Mouse (Mus musculus) midbrain, embryonic 13.5 days (tissue): Measurements from ENCODE around the gene Lancl2. TPM values are rescaled to one million over a fixed set of nuclear protein-coding genes. Genes with fewer than 3 reads are reported as not detected.

Experiments used
- ATAC-seq: fragments of 200-750 bp; cut with Nextera tagmentation; 2 replicates; pipeline ENCODE4 v1.8.0; 2017; ENCODE audit warnings: mild to moderate bottlenecking, moderate TSS enrichment, moderate library complexity
- H3K27ac ChIP-seq: fragments of 300-500 bp; sonication (generic); 2 replicates; pipeline ENCODE4 v1.5.1; 2015; ENCODE audit warnings: inconsistent platforms, mild to moderate bottlenecking, moderate library complexity
- H3K27me3 ChIP-seq: fragments of 300-500 bp; sonication (generic); 2 replicates; pipeline ENCODE4 v1.6.1; 2015; ENCODE audit warnings: mild to moderate bottlenecking, inconsistent platforms
- H3K36me3 ChIP-seq: fragments of 300-500 bp; sonication (generic); 2 replicates; pipeline ENCODE4 v1.6.1; 2015; ENCODE audit warnings: mild to moderate bottlenecking, inconsistent platforms
- H3K4me1 ChIP-seq: fragments of 300-500 bp; sonication (generic); replicated peaks from 2 replicates; pipeline ENCODE4 v1.6.1; 2015; ENCODE audit warnings: inconsistent platforms
- H3K4me2 ChIP-seq: fragments of 300-500 bp; sonication (generic); replicated peaks from 2 replicates; pipeline ENCODE4 v1.6.1; 2015; ENCODE audit warnings: moderate library complexity, mild to moderate bottlenecking, inconsistent platforms
- H3K4me3 ChIP-seq: fragments of 300-500 bp; sonication (generic); replicated peaks from 2 replicates; pipeline ENCODE4 v1.5.1; 2015; ENCODE audit warnings: mild to moderate bottlenecking, inconsistent platforms
- H3K9ac ChIP-seq: fragments of 300-500 bp; sonication (generic); replicated peaks from 2 replicates; pipeline ENCODE4 v1.6.1; 2015; ENCODE audit warnings: mild to moderate bottlenecking, inconsistent platforms
- H3K9me3 ChIP-seq: fragments of 300-500 bp; sonication (generic); 2 replicates; pipeline ENCODE4 v1.6.1; 2016; ENCODE audit warnings: mild to moderate bottlenecking, inconsistent platforms
- WGBS: fragments of 180-500 bp; shearing (Covaris S2); methylation state at CpG from one replicate; pipeline ENCODE4 v1.1.7; 2015; 5-methylcytosine and 5-hydroxymethylcytosine counted together
- polyA plus RNA-seq: library from polyadenylated mRNA; unstranded; fragments of >200 nt; fragmentation: Nextera tagmentation; extraction: Ambion mirVana; gene quantifications from 2 replicates; pipeline ENCODE4 v1.2.1, GENCODE M21; 2015

Gene Lancl2
- polyA plus RNA-seq, 1 experiment from 2014 or later: 80.1 TPM

DNA sequence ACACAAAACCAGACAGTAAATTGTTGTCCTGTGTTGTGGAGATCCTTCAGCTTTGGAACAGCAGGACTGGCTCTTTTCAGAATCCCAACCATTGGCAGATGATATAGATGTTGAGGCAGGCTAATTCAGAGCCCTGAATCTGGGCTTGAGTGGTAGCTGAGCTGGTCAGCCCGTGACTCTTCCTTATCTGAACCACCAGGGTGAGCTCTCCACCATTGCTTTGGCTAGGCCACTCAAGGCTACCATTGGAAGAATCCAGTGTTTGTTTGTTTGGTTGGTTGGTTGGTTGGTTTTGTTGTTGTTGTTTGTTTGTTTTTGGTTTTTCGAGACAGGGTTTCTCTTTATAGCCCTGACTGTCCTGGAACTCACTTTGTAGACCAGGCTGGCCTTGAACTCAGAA, 41.0 kb downstream of the Lancl2 start:
- H3K27ac ChIP-seq: no peak overlapping the region
- H3K9me3 ChIP-seq: no peaks in the 10 kb centered on the region
- no peak overlapping the region for H3K9ac ChIP-seq
- no peak overlapping the region for H3K4me2 ChIP-seq
- WGBS: 81% methylated on average over 2 of the region's 2 CpGs
- H3K4me3 ChIP-seq: no peak overlapping the region
- no peaks in the 10 kb centered on the region for H3K4me1 ChIP-seq
- ATAC-seq: no peak
- H3K27me3 ChIP-seq: no peaks in the 10 kb centered on the region
- H3K36me3 ChIP-seq: peaks cover 17% of the 10 kb centered on the region

DNA sequence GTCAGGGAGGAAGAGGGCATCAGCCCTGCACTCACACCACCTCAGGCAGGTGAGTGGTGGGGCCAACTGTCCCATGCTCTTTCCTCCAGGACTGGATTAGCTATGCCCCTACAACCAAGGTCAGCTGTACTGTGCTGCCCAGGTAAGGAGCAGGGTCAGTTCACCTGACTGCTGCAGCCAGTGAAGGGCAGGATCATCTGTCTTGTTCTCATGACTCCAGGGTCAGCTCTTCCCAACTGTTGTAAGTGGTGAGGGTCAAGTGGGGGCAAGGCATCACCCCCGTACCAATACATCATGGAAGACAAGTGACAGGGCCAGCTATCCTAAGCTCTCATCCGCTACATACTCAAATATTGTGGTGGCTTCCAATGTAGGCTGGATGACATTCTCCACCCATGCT, 41.8 kb downstream of the Lancl2 start:
- no peak overlapping the region for H3K27ac ChIP-seq
- no peaks in the 10 kb centered on the region for H3K27me3 ChIP-seq
- H3K9ac ChIP-seq: no peak overlapping the region
- H3K4me2 ChIP-seq: no peak overlapping the region
- no peaks in the 10 kb centered on the region for H3K4me1 ChIP-seq
- peaks cover 12% of the 10 kb centered on the region; the same call in 1 of the 2 replicates for H3K36me3 ChIP-seq
- H3K9me3 ChIP-seq: no peaks in the 10 kb centered on the region
- 92% methylated on average over 2 of the region's 2 CpGs for WGBS
- peak; percentile 20; the same call in 1 of the 2 replicates for ATAC-seq
- H3K4me3 ChIP-seq: no peak overlapping the region

DNA sequence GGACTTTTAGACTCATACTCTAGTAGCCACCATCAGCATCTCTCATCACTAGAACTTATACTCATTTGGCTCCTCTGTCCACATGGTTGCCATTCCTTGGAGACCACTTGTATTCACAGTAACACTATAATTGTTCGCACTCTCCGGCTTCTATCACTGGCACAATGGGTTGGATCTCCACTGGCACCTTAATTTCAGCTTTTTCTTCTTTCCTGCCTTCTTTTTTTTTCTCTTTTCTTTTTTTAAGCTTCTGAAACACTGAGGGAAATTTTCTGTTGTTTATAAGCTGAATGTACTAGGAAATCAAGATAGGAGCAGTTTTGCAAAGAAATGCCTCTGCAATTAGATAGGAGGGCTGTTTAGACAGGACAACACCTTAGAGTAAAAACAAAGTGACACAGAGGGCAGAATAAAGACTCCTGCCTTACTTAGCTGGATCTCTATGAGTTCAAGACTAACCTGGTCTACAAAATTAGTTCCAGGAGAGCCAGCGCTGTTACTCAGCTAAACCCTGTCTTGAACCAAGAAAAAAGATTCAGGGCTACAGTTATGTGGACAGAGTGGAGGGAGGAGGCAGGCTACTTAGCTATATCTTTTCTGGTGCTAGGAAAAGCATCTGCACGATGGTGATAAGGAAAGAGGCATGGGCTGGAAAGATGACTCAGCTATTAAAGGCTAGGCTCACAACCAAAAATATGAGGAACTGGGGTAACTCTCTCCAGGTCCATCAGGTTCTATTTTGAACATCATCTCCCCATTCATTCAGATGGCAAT, 42.8 kb downstream of the Lancl2 start:
- Histone ChIP-seq H3K9ac (no peak overlapping the region), H3K4me2 (no peak overlapping the region), H3K36me3 (peaks cover 4% of the 10 kb centered on the region; the same call in 1 of the 2 replicates), H3K9me3 (no peaks in the 10 kb centered on the region), H3K4me1 (no peaks in the 10 kb centered on the region), H3K4me3 (no peak overlapping the region), H3K27ac (no peak overlapping the region), H3K27me3 (no peaks in the 10 kb centered on the region)
- WGBS: 91% methylated on average over 4 of the region's 4 CpGs
- ATAC-seq: no peak

DNA sequence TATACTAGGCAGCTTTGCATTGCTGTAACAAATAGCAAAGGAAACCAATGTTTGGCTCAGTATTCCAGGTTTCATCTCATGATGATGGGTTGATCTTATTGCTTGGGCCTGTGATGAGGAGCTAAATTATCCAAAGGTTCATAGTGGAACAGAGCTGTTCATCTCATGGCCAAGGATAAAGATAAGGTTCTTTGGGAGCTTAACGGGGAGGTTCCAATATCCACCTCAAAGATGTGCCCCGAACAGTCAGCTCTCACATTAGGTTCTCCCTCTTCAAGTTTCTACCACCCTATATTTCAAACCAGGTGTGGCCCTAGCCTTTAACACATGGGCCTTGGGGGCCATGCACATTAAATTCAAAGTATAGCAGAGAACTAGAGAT, 43.4 kb downstream of the Lancl2 start:
- Histone ChIP-seq H3K4me1 (no peaks in the 10 kb centered on the region), H3K27ac (no peak overlapping the region), H3K36me3 (0 out of 2 replicates have a peak, but pooled peaks cover 4% of the 10 kb centered on the region), H3K9me3 (no peaks in the 10 kb centered on the region), H3K9ac (no peak overlapping the region), H3K4me3 (no peak overlapping the region), H3K4me2 (no peak overlapping the region), H3K27me3 (no peaks in the 10 kb centered on the region)
- ATAC-seq: no peak
- WGBS: 95% methylated on average over 2 of the region's 2 CpGs

DNA sequence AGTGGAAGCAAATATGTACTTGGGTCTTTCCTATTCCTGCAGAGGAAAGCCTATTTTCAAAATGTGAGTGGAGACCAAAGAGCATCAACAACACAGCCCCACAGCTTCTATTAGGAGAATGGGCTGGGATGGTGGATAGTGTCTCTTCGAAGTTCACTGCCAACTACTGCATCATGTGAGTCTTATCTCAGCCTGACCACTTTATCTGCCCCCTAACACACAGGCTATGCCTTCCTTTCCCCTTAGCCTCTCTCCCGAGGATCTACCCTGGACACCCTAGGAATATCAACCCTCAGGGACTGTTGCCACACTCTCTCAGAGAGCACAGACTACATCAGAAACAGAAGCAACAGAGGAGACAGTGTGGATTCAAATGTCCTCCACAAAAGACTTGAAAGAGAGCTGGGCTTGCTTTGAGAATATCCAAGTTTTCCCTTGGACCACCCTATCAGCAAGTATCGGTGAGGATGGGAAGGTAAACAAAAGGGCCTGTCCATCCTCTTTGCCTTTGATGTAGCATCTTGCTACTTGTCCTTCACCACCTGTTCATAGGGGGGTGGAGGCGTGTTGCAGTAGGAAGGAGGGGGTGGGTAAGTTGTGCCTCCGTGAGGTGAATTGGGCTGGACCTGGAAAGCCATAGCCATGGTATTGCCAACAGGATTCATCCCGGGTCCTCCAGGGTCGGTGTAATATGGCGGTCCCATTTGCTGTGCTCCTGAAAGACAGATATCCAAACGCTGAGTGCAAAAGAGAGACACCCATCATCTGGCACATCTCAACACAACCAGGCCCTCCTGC, 51.8 kb downstream of the Lancl2 start:
- Histone ChIP-seq H3K9me3 (no peaks in the 10 kb centered on the region), H3K4me2 (no peak overlapping the region), H3K27me3 (no peaks in the 10 kb centered on the region), H3K36me3 (peaks cover 44% of the 10 kb centered on the region), H3K4me1 (no peaks in the 10 kb centered on the region), H3K27ac (no peak overlapping the region), H3K9ac (no peak overlapping the region), H3K4me3 (no peak overlapping the region)
- 96% methylated on average over 9 of the region's 9 CpGs for WGBS
- no peak for ATAC-seq

DNA sequence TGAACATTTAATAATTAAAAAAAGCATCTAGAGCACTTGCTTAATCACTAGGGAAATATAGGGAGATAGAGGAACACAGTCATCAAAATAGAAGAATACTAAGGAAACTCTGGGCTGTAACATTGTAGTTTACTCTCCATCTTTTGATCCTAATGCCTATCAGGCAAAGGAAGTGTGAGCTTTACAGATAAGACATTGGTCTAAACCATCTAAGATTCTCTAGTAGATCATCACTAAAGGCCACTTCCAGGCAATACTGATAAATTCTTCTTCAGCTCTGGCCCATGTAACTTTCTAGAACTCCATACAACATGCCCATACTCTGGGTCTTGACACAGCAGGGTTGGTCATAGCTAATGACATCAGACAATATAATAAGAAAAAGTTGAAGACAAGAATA, 60.7 kb downstream of the Lancl2 start:
- H3K9me3 ChIP-seq: no peaks in the 10 kb centered on the region
- H3K27me3 ChIP-seq: no peaks in the 10 kb centered on the region
- H3K4me1 ChIP-seq: no peaks in the 10 kb centered on the region
- no peak overlapping the region for H3K9ac ChIP-seq
- peaks cover 27% of the 10 kb centered on the region for H3K36me3 ChIP-seq
- no peak overlapping the region for H3K4me2 ChIP-seq
- no peak for ATAC-seq
- H3K4me3 ChIP-seq: no peak overlapping the region
- no peak overlapping the region for H3K27ac ChIP-seq

DNA sequence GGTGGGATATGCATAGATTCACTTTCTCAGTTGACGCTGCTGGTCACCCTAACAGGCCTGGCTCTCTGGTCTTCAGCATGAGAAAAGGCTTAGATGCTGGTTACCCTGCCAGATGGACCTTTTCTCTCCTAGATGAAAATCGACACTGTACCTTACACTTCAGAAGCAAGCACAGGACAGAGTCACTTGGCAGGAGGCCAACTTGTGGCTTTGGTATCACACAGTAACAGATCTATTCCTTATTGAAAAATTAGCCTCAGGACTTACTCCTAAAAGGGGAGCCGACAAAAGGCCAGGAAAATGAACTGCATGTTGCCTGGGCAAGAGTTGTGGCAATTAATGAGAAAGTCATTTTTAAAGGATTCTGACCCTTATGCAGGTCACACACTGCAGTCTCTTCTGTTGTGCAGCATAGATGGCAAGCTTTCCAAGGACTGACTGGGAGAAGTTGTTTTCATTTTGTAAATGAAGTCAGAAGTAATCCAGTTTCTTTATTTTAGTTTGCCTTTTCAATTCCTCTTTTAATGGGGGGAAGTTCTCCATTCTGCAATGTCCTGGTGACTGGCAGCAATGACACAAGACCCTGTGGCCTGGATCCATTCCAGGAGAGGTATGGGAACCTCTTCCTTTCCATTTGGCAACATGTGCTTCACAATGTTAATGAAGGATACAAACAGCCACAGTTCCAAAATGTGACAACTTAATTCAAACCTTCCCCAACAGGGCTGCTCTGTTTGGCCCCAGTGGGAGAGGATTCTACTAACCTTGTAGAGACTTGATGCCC, 62.9 kb downstream of the Lancl2 start:
- Histone ChIP-seq H3K4me3 (no peak overlapping the region), H3K9me3 (no peaks in the 10 kb centered on the region), H3K4me2 (no peak overlapping the region), H3K4me1 (no peaks in the 10 kb centered on the region), H3K36me3 (peaks cover 24% of the 10 kb centered on the region; the same call in 1 of the 2 replicates), H3K9ac (no peak overlapping the region), H3K27me3 (no peaks in the 10 kb centered on the region), H3K27ac (no peak overlapping the region)
- no peak for ATAC-seq
- 76% methylated on average over 3 of the region's 3 CpGs for WGBS

DNA sequence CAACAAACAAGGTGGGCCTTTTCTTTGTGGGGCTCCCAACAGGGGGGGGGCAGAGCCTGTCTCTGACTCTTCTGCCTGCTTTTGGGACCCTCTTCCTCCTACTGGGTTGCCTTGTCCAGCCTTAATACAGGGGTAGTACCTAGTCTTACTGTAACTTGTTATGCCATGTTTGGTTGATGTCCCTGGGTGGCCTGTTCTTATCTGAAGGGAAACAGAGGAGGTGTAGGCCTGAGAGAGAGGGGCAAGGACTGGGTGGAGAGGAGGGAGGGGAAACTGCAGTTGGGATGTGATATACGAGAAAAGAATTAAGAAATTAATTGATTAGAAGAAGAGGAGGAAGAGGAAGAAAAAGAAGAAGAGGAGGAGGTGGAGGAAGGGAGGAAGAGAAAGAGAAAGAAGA, 63.9 kb downstream of the Lancl2 start:
- Histone ChIP-seq H3K9ac (no peak overlapping the region), H3K4me3 (no peak overlapping the region), H3K27me3 (no peaks in the 10 kb centered on the region), H3K36me3 (peaks cover 19% of the 10 kb centered on the region; the same call in 1 of the 2 replicates), H3K4me1 (no peaks in the 10 kb centered on the region), H3K27ac (no peak overlapping the region), H3K4me2 (no peak overlapping the region), H3K9me3 (no peaks in the 10 kb centered on the region)
- WGBS: 96% methylated on average over 1 of the region's 1 CpGs
- no peak for ATAC-seq

DNA sequence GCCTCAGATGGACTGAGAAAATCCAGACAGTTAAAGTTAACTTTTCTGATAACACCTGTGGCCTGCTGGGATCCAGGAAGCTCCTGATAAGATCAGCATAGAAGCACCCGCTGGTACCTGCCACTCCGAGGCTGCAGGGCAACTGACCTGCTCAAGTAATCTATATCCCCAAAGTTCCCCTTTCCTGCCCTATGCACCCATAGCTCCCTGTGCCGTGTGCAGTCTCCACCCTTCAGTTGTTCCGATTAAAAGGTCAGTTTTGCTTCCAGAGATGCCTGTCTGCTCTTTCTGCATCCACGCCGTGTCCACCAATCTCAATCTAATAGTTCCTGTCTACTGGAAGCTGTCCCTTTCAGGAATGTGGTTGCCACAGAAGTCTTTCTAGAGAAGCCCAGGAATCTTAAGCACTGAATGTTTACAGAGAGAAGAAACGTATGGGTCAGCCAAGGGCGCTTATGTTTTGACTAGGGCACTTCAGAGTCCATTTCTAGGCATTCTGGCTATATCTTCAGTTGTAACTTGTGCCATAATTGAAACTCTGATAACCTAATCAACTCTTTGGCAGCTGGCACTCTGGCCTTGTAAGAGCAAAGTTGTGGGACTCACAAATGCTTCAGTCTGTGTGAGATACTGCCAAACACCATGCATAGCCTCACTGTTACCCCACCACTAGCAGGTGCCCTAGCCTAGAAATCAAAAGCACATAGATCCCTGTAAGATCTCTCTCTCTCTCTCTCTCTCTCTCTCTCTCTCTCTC, 65.0 kb downstream of the Lancl2 start:
- peaks cover 18% of the 10 kb centered on the region for H3K36me3 ChIP-seq
- no peak overlapping the region for H3K4me3 ChIP-seq
- H3K4me2 ChIP-seq: no peak overlapping the region
- H3K4me1 ChIP-seq: no peaks in the 10 kb centered on the region
- no peaks in the 10 kb centered on the region for H3K9me3 ChIP-seq
- no peak overlapping the region for H3K27ac ChIP-seq
- H3K9ac ChIP-seq: no peak overlapping the region
- 87% methylated on average over 8 of the region's 8 CpGs for WGBS
- no peak for ATAC-seq
- H3K27me3 ChIP-seq: no peaks in the 10 kb centered on the region

DNA sequence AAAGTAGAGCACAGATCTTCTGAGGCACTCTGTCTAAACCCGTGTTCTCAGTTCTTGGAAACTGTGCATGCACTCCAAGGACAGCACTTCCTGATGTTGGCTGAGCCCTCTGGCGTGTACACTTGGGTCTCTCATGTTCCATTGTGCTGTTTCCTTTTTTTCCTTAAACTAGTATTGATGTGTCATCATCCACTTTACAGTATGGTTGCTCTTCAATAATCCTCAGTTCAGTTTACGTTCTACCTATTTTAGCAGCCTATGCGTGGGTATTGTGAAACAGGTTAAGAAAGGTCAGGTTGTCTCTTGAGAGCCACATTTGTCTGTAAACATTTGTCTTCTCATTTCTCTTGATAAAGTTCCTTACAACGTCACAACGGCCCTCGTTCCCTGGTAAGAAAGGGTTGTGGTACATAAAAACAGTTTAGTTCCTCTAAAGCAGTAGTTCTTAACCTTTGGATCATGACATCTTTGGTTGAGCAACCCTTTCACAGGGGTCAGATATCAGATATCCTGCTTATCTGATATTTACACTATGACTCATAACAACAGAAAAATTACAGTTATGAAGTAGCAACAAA, 66.7 kb downstream of the Lancl2 start:
- H3K27me3 ChIP-seq: no peaks in the 10 kb centered on the region
- H3K27ac ChIP-seq: no peak overlapping the region
- H3K4me1 ChIP-seq: no peaks in the 10 kb centered on the region
- 93% methylated on average over 7 of the region's 7 CpGs for whole genome bisulfite sequencing
- H3K4me3 ChIP-seq: no peak overlapping the region
- no peak for ATAC-seq
- no peaks in the 10 kb centered on the region for H3K9me3 ChIP-seq
- no peak overlapping the region for H3K4me2 ChIP-seq
- no peak overlapping the region for H3K9ac ChIP-seq
- H3K36me3 ChIP-seq: peaks cover 31% of the 10 kb centered on the region

DNA sequence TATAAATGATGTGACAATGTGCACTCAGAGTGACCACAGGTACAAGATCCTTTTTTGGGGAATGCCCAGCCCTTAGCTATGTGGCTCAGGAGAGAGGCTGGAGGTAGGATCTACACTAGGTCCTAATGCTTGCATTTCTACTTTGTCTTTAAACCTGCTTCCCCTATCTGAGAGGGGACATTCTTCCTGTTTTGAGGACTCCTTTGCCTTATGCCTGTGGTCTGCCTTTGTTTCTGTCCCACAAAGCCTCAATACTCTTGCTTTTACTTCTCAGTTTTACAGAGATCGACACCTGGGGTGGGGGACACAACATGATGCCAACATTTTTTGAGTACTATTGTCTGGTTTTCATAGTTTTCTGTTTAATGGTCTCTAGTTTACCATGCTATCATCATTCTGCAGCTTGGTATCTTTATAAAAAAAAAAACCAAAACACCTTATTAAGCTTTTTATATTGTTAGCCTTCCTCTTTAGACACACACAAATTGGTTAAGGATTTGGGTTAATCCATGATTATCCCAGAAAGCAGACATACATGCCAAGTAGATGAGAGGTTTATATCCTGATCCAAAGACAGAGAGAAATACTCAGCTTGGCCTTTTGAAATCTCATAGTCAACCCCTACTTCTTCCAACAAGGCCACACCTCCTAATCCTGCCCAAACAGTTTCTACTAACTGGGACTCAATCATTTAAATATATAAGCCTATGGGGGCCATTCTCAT, 68.3 kb downstream of the Lancl2 start:
- no peaks in the 10 kb centered on the region for H3K27me3 ChIP-seq
- WGBS: 91% methylated on average over 1 of the region's 1 CpGs
- no peak overlapping the region for H3K4me2 ChIP-seq
- ATAC-seq: no peak
- H3K9ac ChIP-seq: no peak overlapping the region
- no peaks in the 10 kb centered on the region for H3K9me3 ChIP-seq
- H3K4me1 ChIP-seq: no peaks in the 10 kb centered on the region
- H3K36me3 ChIP-seq: peaks cover 37% of the 10 kb centered on the region
- no peak overlapping the region for H3K27ac ChIP-seq
- no peak overlapping the region for H3K4me3 ChIP-seq
